ENCODE assay signal across 16 mouse cellular contexts in genomic region chr10:70110815-70111214, GRCm38 (mm10). TPM values are rescaled to one million over a fixed set of nuclear protein-coding genes. Genes with fewer than 3 reads are reported as not detected.
DNase-seq lines count a peak whose midpoint lies in the region; ATAC-seq and TF ChIP-seq lines count a peak whose summit lies in the region.
"Had no signal": no experiment of that assay in that cellular context is flagged by ENCODE, and none has a peak within 500 bp of the region (broad histone marks: within the 10 kb centered on the region; RNA-seq: fewer than 3 reads in every experiment).

No protein-coding gene starts in this region.

- H3K4me3 ChIP-seq in ES-Bruce4 (ENCODE audit: low read depth, low read length): peak overlapping the region; percentile 26; the same call in 1 of the 2 replicates
- no peak overlapping the region for H3K4me3 ChIP-seq in midbrain, embryonic 14.5 days (replicated peaks; ENCODE audit: low read depth, low read length)
- H3K4me3 ChIP-seq in forebrain, embryonic 14.5 days (ENCODE audit: low read depth, low read length): no peak overlapping the region
- H3K4me3 ChIP-seq: embryonic facial prominence, embryonic 15.5 days; forebrain, embryonic 12.5 days; hindbrain, embryonic 12.5 days; intestine, embryonic 15.5 days had no signal

- TF ChIP-seq EP300 in ES-Bruce4 (IDR thresholded peaks at IDR 0.05; ENCODE audit: insufficient read depth, low read depth, low read length): no peak

- intact Hi-C loops in gastrocnemius, postnatal 36 days (cut with DNase I): no loop called here
- intact Hi-C loops in heart, postnatal 36 days (cut with DNase I): no loop called here

- no peaks in the 10 kb centered on the region for H3K36me3 ChIP-seq in ES-Bruce4 (ENCODE audit: control insufficient read depth, insufficient read depth, low read length, poor library complexity, severe bottlenecking)
- 0 out of 2 replicates have a peak, but pooled peaks cover 3% of the 10 kb centered on the region for H3K36me3 ChIP-seq in midbrain, embryonic 14.5 days (ENCODE audit: control insufficient read depth, insufficient read depth, low read length)
- no peaks in the 10 kb centered on the region for H3K36me3 ChIP-seq in forebrain, embryonic 14.5 days (ENCODE audit: control insufficient read depth, insufficient read depth, low read length)
- H3K36me3 ChIP-seq: intestine, embryonic 15.5 days had no signal

- no peak overlapping the region for H3K4me2 ChIP-seq in midbrain, embryonic 14.5 days (ENCODE audit: low read length)
- H3K4me2 ChIP-seq in forebrain, embryonic 14.5 days (ENCODE audit: low read length): no peak overlapping the region
- H3K4me2 ChIP-seq: embryonic facial prominence, embryonic 15.5 days; forebrain, embryonic 12.5 days; hindbrain, embryonic 12.5 days had no signal

- peaks cover 14% of the 10 kb centered on the region for H3K4me1 ChIP-seq in ES-Bruce4 (ENCODE audit: control insufficient read depth, insufficient read depth, low read length)
- H3K4me1 ChIP-seq in midbrain, embryonic 14.5 days (ENCODE audit: control insufficient read depth, insufficient read depth, low read length): no peaks in the 10 kb centered on the region
- H3K4me1 ChIP-seq in forebrain, embryonic 14.5 days (ENCODE audit: control insufficient read depth, insufficient read depth, low read length): no peaks in the 10 kb centered on the region
- H3K4me1 ChIP-seq: forebrain, embryonic 12.5 days had no signal

- peak overlapping the region; percentile 46 for H3K27ac ChIP-seq in ES-Bruce4 (ENCODE audit: insufficient read depth, low read length)
- no peak overlapping the region for H3K27ac ChIP-seq in midbrain, embryonic 14.5 days (replicated peaks; ENCODE audit: low read depth, low read length)
- H3K27ac ChIP-seq in forebrain, embryonic 14.5 days (ENCODE audit: low read depth, low read length): no peak overlapping the region
- H3K27ac ChIP-seq: embryonic facial prominence, embryonic 15.5 days; forebrain, embryonic 12.5 days; hindbrain, embryonic 12.5 days; intestine, embryonic 15.5 days had no signal

- H3K9me3 ChIP-seq in ES-Bruce4 (replicated peaks; ENCODE audit: control insufficient read depth, insufficient read depth, low read length, poor library complexity, severe bottlenecking): no peaks in the 10 kb centered on the region
- H3K9me3 ChIP-seq in midbrain, embryonic 14.5 days (ENCODE audit: control insufficient read depth, low read length): no peaks in the 10 kb centered on the region
- 0 out of 2 replicates have a peak, but pooled peaks cover 2% of the 10 kb centered on the region for H3K9me3 ChIP-seq in forebrain, embryonic 14.5 days (replicated peaks; ENCODE audit: control insufficient read depth, low read length)
- H3K9me3 ChIP-seq: embryonic facial prominence, embryonic 15.5 days; forebrain, embryonic 12.5 days; hindbrain, embryonic 12.5 days; intestine, embryonic 15.5 days had no signal

- no peak for TF ChIP-seq CTCF in ES-Bruce4 (IDR thresholded peaks at IDR 0.05; ENCODE audit: low read depth, low read length)

- DNase-seq in cerebellum, postnatal 10 days: peak; percentile 26 to 35
- no peak for DNase-seq in cerebellum, adult 9-11 months
- peak; percentile 53 to 64 for DNase-seq in gastrocnemius, postnatal 36 days
- DNase-seq in heart, postnatal 36 days: peak; percentile 49 to 57
- DNase-seq in kidney, postnatal 36 days: no peak
- no peak for DNase-seq in midbrain, embryonic 14.5 days
- no peak for DNase-seq in forebrain, embryonic 14.5 days (ENCODE audit: low spot score)
- DNase-seq: cerebellum, adult 11-12 months; kidney, postnatal 14 days; right cerebral cortex, postnatal 25 days; thymus, postnatal 14 days had no signal

- H3K9ac ChIP-seq in ES-Bruce4 (ENCODE audit: low read depth, poor library complexity, severe bottlenecking): peak overlapping the region; percentile 26; the same call in 1 of the 2 replicates
- no peak overlapping the region for H3K9ac ChIP-seq in midbrain, embryonic 14.5 days (replicated peaks; ENCODE audit: low read length)
- H3K9ac ChIP-seq in forebrain, embryonic 14.5 days (ENCODE audit: low read length): no peak overlapping the region
- H3K9ac ChIP-seq: embryonic facial prominence, embryonic 15.5 days; forebrain, embryonic 12.5 days; hindbrain, embryonic 12.5 days; intestine, embryonic 15.5 days had no signal

- TF ChIP-seq POLR2A in ES-Bruce4 (IDR thresholded peaks at IDR 0.05; ENCODE audit: insufficient read depth, low read length): no peak

- ATAC-seq in midbrain, embryonic 14.5 days (ENCODE audit: low FRiP score, low TSS enrichment): no peak
- no peak for ATAC-seq in forebrain, embryonic 14.5 days

- no peaks in the 10 kb centered on the region for H3K27me3 ChIP-seq in ES-Bruce4 (ENCODE audit: control insufficient read depth, insufficient read depth, low read length, poor library complexity, severe bottlenecking)
- no peaks in the 10 kb centered on the region for H3K27me3 ChIP-seq in midbrain, embryonic 14.5 days (ENCODE audit: control insufficient read depth, insufficient read depth, low read length)
- no peaks in the 10 kb centered on the region for H3K27me3 ChIP-seq in forebrain, embryonic 14.5 days (replicated peaks; ENCODE audit: control insufficient read depth, insufficient read depth, low read length)
- H3K27me3 ChIP-seq: embryonic facial prominence, embryonic 15.5 days; forebrain, embryonic 12.5 days; hindbrain, embryonic 12.5 days; intestine, embryonic 15.5 days had no signal

- WGBS in midbrain, embryonic 14.5 days: 92% methylated on average over 7 of the region's 7 CpGs
- 95% methylated on average over 7 of the region's 7 CpGs for whole genome bisulfite sequencing in forebrain, embryonic 14.5 days

RNA-seq across cellular contexts. Expression of gene Ccdc6, which starts 13.9 kb away (rescaled TPM):
- polyA plus RNA-seq in ES-Bruce4 (2011; ENCODE audit: insufficient read depth, insufficient read length, low read depth, missing spikeins): 57.6 and 61.8 TPM in 2 replicates
- 100 to 1,000 TPM; 100 to 121 TPM for total RNA-seq in gastrocnemius, postnatal 36 days (2021)
- 10 to 100 TPM; 27.7 to 29.3 TPM for total RNA-seq in heart, postnatal 36 days (2021)
- polyA plus RNA-seq in midbrain, embryonic 14.5 days (2014; fragmentation: Nextera tagmentation; extraction: Ambion mirVana): 34.9 and 39.7 TPM in 2 replicates
- polyA plus RNA-seq in forebrain, embryonic 14.5 days (2014; fragmentation: Nextera tagmentation; extraction: Ambion mirVana): 22.8 and 25.8 TPM in 2 replicates

Comparison
In these comparisons a context has a peak if more than half of its experiments do, and no peak if none do; other contexts are left out.
1. DNase-seq: peak in cerebellum, postnatal 10 days (2 of 2), gastrocnemius, postnatal 36 days (2 of 2) and heart, postnatal 36 days (2 of 2); none in cerebellum, adult 9-11 months (single experiment), kidney, postnatal 36 days (0 of 2), midbrain, embryonic 14.5 days (single experiment) and forebrain, embryonic 14.5 days (single experiment).